Mouse (Mus musculus): ENCODE results near the gene Eln. TPM values are rescaled to one million over a fixed set of nuclear protein-coding genes. Genes with fewer than 3 reads are reported as not detected.

Eln gene
- polyA plus RNA-seq, 1 experiment from 2014 or later, result 3.4 TPM

DNA sequence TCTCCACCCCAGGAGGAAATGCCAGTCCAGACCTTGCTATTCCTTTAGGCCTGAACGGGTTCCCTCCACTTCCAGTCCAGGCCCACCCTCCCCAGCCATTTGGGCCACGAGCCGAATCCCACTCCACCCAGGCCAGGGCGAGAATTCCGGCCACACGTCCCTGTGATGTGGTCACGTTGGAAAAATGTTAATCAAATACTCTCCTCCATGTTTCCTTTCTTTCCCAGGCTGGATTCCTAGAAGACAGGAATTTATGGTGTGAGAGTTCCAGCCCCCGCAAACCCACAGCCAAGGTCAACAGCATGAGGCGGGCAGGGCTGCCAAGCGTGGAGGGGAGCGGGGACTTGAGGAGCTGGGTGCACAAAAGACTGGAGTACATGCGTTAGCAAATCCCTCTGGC is 25.4 kb upstream of the Eln start:
- Histone ChIP-seq H3K4me1 (ENCODE audit: control insufficient read depth, insufficient read depth, low read length) (no peaks in the 10 kb centered on the region), H3K4me3 (replicated peaks; ENCODE audit: low read depth, low read length) (no peak overlapping the region), H3K9ac (replicated peaks; ENCODE audit: low read length) (no peak overlapping the region), H3K4me2 (ENCODE audit: low read length) (no peak overlapping the region), H3K27me3 (ENCODE audit: control insufficient read depth, insufficient read depth, low read length) (no peaks in the 10 kb centered on the region), H3K27ac (replicated peaks; ENCODE audit: low read depth, low read length) (no peak overlapping the region), H3K36me3 (ENCODE audit: control insufficient read depth, insufficient read depth, low read length) (no peaks in the 10 kb centered on the region), H3K9me3 (ENCODE audit: control insufficient read depth, low read length) (no peaks in the 10 kb centered on the region)
- 92% methylated on average over 12 of the region's 12 CpGs for WGBS
- ATAC-seq (ENCODE audit: low FRiP score, low TSS enrichment) (no peak), DNase-seq (no peak)

DNA sequence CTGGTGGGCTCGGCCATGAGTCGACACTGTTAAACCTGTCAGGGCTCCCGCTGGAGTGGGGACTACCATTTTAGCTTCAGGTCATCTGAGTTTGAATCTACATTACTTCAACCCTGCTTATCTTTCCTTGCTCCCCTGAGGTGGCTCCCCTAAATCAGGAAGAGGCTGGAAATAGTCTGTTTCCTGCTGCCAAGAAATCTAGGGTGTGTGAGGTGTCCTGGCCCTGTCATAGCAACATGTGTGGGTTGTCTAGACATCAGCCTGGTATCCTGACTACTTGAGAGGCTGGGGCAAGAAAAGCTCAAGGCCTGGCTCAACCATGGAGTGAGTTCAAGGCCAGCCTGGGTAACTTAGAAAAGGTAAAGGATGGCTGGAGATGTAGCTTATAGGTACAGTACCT is 24.6 kb upstream of the Eln start:
- no peaks in the 10 kb centered on the region for H3K27me3 ChIP-seq (ENCODE audit: control insufficient read depth, insufficient read depth, low read length)
- H3K9me3 ChIP-seq (ENCODE audit: control insufficient read depth, low read length), result no peaks in the 10 kb centered on the region
- DNase-seq (no peak), ATAC-seq (ENCODE audit: low FRiP score, low TSS enrichment) (no peak)
- WGBS, result 86% methylated on average over 3 of the region's 3 CpGs
- H3K4me3 ChIP-seq (replicated peaks; ENCODE audit: low read depth, low read length), result no peak overlapping the region
- no peaks in the 10 kb centered on the region for H3K4me1 ChIP-seq (ENCODE audit: control insufficient read depth, insufficient read depth, low read length)
- H3K4me2 ChIP-seq (ENCODE audit: low read length), result no peak overlapping the region
- no peak overlapping the region for H3K9ac ChIP-seq (replicated peaks; ENCODE audit: low read length)
- H3K27ac ChIP-seq (replicated peaks; ENCODE audit: low read depth, low read length), result no peak overlapping the region
- no peaks in the 10 kb centered on the region for H3K36me3 ChIP-seq (ENCODE audit: control insufficient read depth, insufficient read depth, low read length)

DNA sequence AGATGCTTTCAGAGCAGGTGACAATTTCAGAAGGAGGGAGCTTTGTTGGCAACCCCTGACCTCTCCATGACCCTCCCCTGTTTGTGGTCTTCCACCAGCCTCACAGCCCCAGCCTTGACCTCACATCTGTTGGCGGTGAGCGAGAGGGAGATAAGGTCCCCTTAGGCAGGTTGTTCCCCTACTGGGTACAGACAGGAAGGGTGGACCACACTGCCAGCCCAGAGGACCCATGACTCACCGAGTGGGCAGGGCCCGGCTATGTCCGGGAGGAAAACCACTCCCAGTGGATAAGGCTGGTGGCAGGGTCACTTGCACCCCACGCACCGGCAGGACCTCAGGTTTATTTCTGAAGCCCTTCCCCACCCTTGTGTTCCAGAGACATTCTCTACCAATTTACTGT is 22.1 kb upstream of the Eln start:
- no peaks in the 10 kb centered on the region for H3K27me3 ChIP-seq (ENCODE audit: control insufficient read depth, insufficient read depth, low read length)
- ATAC-seq (ENCODE audit: low FRiP score, low TSS enrichment), result no peak
- H3K9me3 ChIP-seq (ENCODE audit: control insufficient read depth, low read length), result no peaks in the 10 kb centered on the region
- no peaks in the 10 kb centered on the region for H3K36me3 ChIP-seq (ENCODE audit: control insufficient read depth, insufficient read depth, low read length)
- H3K4me2 ChIP-seq (ENCODE audit: low read length), result no peak overlapping the region
- no peaks in the 10 kb centered on the region for H3K4me1 ChIP-seq (ENCODE audit: control insufficient read depth, insufficient read depth, low read length)
- H3K4me3 ChIP-seq (replicated peaks; ENCODE audit: low read depth, low read length), result no peak overlapping the region
- 94% methylated on average over 7 of the region's 7 CpGs for WGBS
- H3K9ac ChIP-seq (replicated peaks; ENCODE audit: low read length), result no peak overlapping the region
- H3K27ac ChIP-seq (replicated peaks; ENCODE audit: low read depth, low read length), result no peak overlapping the region
- no peak for DNase-seq

DNA sequence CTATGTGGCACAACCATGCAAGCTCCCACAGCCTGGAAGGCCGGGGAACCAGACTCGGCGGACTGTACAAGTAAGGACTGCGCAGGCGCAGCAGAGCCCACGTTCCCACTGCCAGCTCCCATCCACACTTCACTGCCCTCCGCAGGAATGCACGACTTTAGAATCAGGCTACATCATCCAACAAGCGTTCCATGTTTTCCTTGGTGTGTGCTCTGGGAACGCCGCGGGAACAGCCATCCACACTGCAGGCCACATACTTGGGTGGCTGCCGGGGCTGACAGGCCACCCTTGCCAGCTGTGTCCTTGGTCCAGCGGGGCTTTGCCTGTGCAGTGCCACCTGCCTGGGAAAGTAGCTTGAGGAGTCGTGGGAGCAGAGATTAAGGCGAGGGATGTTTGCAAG is 18.3 kb upstream of the Eln start:
- WGBS, result 87% methylated on average over 16 of the region's 16 CpGs
- H3K27ac ChIP-seq (replicated peaks; ENCODE audit: low read depth, low read length), result no peak overlapping the region
- H3K4me2 ChIP-seq (ENCODE audit: low read length), result no peak overlapping the region
- no peaks in the 10 kb centered on the region for H3K27me3 ChIP-seq (ENCODE audit: control insufficient read depth, insufficient read depth, low read length)
- H3K4me1 ChIP-seq (ENCODE audit: control insufficient read depth, insufficient read depth, low read length), result no peaks in the 10 kb centered on the region
- ATAC-seq (ENCODE audit: low FRiP score, low TSS enrichment), result no peak
- H3K36me3 ChIP-seq (ENCODE audit: control insufficient read depth, insufficient read depth, low read length), result no peaks in the 10 kb centered on the region
- H3K4me3 ChIP-seq (replicated peaks; ENCODE audit: low read depth, low read length), result no peak overlapping the region
- no peak overlapping the region for H3K9ac ChIP-seq (replicated peaks; ENCODE audit: low read length)
- H3K9me3 ChIP-seq (ENCODE audit: control insufficient read depth, low read length), result no peaks in the 10 kb centered on the region
- DNase-seq, result no peak

DNA sequence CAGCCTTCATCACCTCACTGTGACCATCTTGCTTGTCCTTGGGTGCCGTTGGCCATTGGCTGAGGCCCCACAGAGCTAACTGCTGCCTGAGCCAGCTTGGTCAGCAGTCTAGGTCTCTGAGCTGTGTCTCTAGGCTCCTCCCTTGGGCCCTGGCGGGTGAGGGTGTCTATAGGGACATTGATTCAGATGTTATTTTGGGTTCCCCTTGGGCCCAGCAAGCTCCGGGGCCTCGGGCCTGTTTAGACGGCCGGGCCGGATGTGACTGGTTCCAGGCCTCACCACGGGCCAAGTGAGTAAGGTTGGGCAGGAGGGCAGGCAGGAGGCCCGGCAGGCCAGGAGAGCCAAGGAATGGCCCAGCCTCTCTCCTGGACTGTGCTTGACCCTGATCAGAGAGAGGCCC is 16.2 kb upstream of the Eln start:
- H3K27me3 ChIP-seq (ENCODE audit: control insufficient read depth, insufficient read depth, low read length), result no peaks in the 10 kb centered on the region
- H3K36me3 ChIP-seq (ENCODE audit: control insufficient read depth, insufficient read depth, low read length), result no peaks in the 10 kb centered on the region
- H3K9ac ChIP-seq (replicated peaks; ENCODE audit: low read length), result no peak overlapping the region
- H3K4me1 ChIP-seq (ENCODE audit: control insufficient read depth, insufficient read depth, low read length), result no peaks in the 10 kb centered on the region
- DNase-seq (no peak), ATAC-seq (ENCODE audit: low FRiP score, low TSS enrichment) (no peak)
- H3K4me2 ChIP-seq (ENCODE audit: low read length), result no peak overlapping the region
- H3K9me3 ChIP-seq (ENCODE audit: control insufficient read depth, low read length), result no peaks in the 10 kb centered on the region
- WGBS, result 88% methylated on average over 9 of the region's 9 CpGs
- no peak overlapping the region for H3K27ac ChIP-seq (replicated peaks; ENCODE audit: low read depth, low read length)
- H3K4me3 ChIP-seq (replicated peaks; ENCODE audit: low read depth, low read length), result no peak overlapping the region

DNA sequence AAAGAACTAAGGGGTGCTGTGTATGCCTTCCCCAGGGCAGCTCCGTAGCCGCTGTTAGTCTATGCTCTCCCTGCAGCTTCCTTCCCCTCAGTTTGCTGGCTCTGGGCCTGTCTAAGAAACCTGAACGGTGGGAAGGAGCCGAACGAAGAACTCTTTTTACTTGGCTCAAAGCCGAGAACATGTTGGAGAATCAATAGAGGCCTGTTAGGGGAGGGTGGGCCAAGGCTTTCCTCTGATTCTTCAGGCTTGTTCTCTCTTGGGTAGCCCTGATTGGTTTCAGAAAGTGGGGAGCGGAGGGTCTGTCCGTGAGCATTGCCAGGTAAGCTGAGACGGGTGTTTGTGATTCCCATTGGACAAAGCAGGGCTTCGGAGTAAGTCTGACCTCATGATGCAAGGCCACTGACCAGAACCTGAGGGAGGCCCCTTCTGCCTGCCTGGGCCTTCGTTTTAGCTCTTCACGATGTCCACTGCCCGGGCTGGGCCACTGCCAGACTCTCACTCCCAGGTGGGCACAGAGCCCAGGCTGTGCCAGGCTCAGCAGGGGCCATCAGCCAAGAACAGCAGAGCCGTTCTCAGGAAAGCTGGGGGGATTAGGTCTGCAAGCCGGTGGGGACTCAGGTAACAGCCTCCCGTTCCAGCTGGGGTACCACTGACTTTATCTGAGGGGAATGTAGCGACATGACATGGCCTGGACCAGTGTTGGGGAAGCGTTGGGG is 14.4 kb upstream of the Eln start:
- Histone ChIP-seq H3K4me2 (ENCODE audit: low read length) (no peak overlapping the region), H3K27ac (replicated peaks; ENCODE audit: low read depth, low read length) (no peak overlapping the region), H3K4me1 (ENCODE audit: control insufficient read depth, insufficient read depth, low read length) (no peaks in the 10 kb centered on the region), H3K36me3 (ENCODE audit: control insufficient read depth, insufficient read depth, low read length) (no peaks in the 10 kb centered on the region), H3K4me3 (replicated peaks; ENCODE audit: low read depth, low read length) (no peak overlapping the region), H3K27me3 (ENCODE audit: control insufficient read depth, insufficient read depth, low read length) (no peaks in the 10 kb centered on the region), H3K9me3 (ENCODE audit: control insufficient read depth, low read length) (no peaks in the 10 kb centered on the region), H3K9ac (replicated peaks; ENCODE audit: low read length) (no peak overlapping the region)
- ATAC-seq (ENCODE audit: low FRiP score, low TSS enrichment), result no peak
- WGBS, result 68% methylated on average over 18 of the region's 18 CpGs
- no peak for DNase-seq

DNA sequence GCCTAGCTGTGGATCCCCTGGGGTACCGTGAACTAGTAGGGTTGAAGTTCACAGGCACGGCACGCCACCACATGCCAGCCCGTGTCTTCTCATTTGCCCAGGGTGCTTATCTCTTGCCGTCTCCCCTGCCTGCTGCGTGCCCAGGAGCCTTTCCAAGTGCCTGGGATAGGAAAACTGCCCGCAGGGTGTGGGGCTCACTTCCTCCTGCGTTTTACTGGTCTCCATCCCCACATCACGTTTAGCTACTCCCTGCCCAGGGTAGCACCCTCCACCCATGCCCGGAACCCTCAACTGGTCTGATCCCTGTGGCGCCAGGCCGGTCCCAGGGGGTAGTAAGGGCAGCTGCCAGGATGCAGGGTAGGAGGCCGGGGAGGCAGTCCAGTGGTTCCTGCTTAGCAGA is 8.9 kb upstream of the Eln start:
- no peak for ATAC-seq (ENCODE audit: low FRiP score, low TSS enrichment)

DNA sequence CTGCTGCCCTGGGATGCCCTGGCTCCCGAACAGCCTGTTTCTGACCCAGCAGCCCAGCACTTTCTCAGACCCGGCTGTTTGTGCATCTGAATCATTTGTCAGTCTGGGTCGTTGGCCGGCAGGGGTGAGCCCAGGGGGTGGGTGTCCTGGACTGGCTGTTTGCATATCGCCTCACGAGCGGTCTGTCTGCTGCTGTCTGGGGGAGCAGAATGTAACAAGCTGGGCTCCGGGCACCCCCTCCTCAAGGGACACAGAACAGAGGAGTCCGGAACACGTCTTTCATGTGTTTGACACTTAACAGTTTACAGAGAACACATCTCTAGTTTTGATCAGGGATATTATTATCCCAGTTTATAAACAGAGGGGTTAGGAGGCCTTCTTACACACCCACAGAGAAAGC is 7.0 kb upstream of the Eln start:
- Histone ChIP-seq H3K9ac (replicated peaks; ENCODE audit: low read length) (no peak overlapping the region), H3K36me3 (ENCODE audit: control insufficient read depth, insufficient read depth, low read length) (no peaks in the 10 kb centered on the region), H3K27me3 (ENCODE audit: control insufficient read depth, insufficient read depth, low read length) (no peaks in the 10 kb centered on the region), H3K4me1 (ENCODE audit: control insufficient read depth, insufficient read depth, low read length) (no peaks in the 10 kb centered on the region), H3K4me3 (replicated peaks; ENCODE audit: low read depth, low read length) (no peak overlapping the region), H3K27ac (replicated peaks; ENCODE audit: low read depth, low read length) (no peak overlapping the region), H3K9me3 (ENCODE audit: control insufficient read depth, low read length) (no peaks in the 10 kb centered on the region), H3K4me2 (ENCODE audit: low read length) (no peak overlapping the region)
- no peak for DNase-seq
- no peak for ATAC-seq (ENCODE audit: low FRiP score, low TSS enrichment)
- WGBS, result 62% methylated on average over 10 of the region's 10 CpGs

More for the DNA sequence above, 8.9 kb upstream of the Eln start:
- H3K27ac ChIP-seq (replicated peaks; ENCODE audit: low read depth, low read length), result no peak overlapping the region
- WGBS, result 35% methylated on average over 13 of the region's 13 CpGs
- no peak overlapping the region for H3K4me2 ChIP-seq (ENCODE audit: low read length)
- H3K4me1 ChIP-seq (ENCODE audit: control insufficient read depth, insufficient read depth, low read length), result no peaks in the 10 kb centered on the region
- H3K9ac ChIP-seq (replicated peaks; ENCODE audit: low read length), result no peak overlapping the region
- H3K4me3 ChIP-seq (replicated peaks; ENCODE audit: low read depth, low read length), result no peak overlapping the region
- no peaks in the 10 kb centered on the region for H3K36me3 ChIP-seq (ENCODE audit: control insufficient read depth, insufficient read depth, low read length)
- DNase-seq, result no peak
- no peaks in the 10 kb centered on the region for H3K9me3 ChIP-seq (ENCODE audit: control insufficient read depth, low read length)
- H3K27me3 ChIP-seq (ENCODE audit: control insufficient read depth, insufficient read depth, low read length), result no peaks in the 10 kb centered on the region

DNA sequence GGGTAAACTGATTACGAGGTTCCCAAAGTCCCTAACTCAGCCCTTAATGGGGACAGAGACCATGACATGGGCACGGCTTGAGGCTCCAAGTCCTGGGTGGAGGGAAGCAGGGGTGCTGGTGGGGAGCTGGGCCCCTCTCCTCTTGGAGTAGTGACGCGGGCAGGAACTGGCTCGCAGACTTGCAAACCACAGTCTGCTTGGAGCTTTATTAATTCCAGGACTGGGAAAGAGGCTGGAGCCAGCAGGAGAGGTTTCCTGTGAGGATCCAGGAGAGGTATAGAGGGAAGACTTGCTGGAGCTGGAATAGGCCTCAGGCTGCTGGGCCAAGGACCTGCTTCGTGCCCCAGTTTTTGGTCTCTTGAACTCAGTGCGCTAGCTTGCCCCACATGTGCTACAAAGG is 3.3 kb upstream of the Eln start:
- H3K27ac ChIP-seq (replicated peaks; ENCODE audit: low read depth, low read length), result no peak overlapping the region
- no peaks in the 10 kb centered on the region for H3K36me3 ChIP-seq (ENCODE audit: control insufficient read depth, insufficient read depth, low read length)
- ATAC-seq (ENCODE audit: low FRiP score, low TSS enrichment), result no peak
- H3K27me3 ChIP-seq (ENCODE audit: control insufficient read depth, insufficient read depth, low read length), result no peaks in the 10 kb centered on the region
- H3K9me3 ChIP-seq (ENCODE audit: control insufficient read depth, low read length), result no peaks in the 10 kb centered on the region
- no peak overlapping the region for H3K4me3 ChIP-seq (replicated peaks; ENCODE audit: low read depth, low read length)
- no peak overlapping the region for H3K4me2 ChIP-seq (ENCODE audit: low read length)
- no peak overlapping the region for H3K9ac ChIP-seq (replicated peaks; ENCODE audit: low read length)
- no peak for DNase-seq
- no peaks in the 10 kb centered on the region for H3K4me1 ChIP-seq (ENCODE audit: control insufficient read depth, insufficient read depth, low read length)
- WGBS, result 95% methylated on average over 7 of the region's 7 CpGs
